Mouse (Mus musculus): Measurements from ENCODE around the gene Kif19a. TPM values are rescaled to one million over a fixed set of nuclear protein-coding genes. Genes with fewer than 3 reads are reported as not detected.

Gene Kif19a
- polyA plus RNA-seq, 1 experiment, result not detected

DNA sequence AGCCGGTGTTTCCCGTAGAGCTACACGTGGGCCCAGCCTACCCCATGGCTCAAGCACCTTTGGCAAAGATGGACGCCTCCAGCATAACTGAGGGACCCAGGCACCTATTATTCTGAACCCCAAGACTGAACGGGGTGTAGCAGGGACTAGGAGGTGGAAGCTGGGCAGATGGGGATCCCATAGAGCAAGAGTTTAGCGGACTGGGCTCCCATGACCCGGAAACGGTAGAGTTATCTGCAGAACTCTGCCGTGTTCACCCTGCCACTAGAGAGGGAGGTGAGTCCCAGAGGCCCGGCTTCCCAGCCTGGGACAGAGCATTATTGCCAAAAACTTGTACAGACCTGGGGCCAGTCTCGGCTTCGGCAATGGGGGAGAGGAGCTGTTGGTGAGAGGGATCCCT is 25.0 kb downstream of the Kif19a start:
- TF ChIP-seq TAL1 (IDR thresholded peaks at IDR 0.05; ENCODE audit: low read length), result no peak
- no peak for TF ChIP-seq GATA1 (IDR thresholded peaks at IDR 0.05; ENCODE audit: low read length)
- H3K36me3 ChIP-seq (ENCODE audit: control insufficient read depth), result no peaks in the 10 kb centered on the region
- H3K4me1 ChIP-seq (ENCODE audit: control insufficient read depth), result no peaks in the 10 kb centered on the region; the same call in 1 of the 2 replicates
- peaks cover 82% of the 10 kb centered on the region for H3K27me3 ChIP-seq (ENCODE audit: control insufficient read depth)
- no peaks in the 10 kb centered on the region for H3K9me3 ChIP-seq (ENCODE audit: control insufficient read depth, low read length)
- H3K4me3 ChIP-seq (replicated peaks), result no peak overlapping the region

DNA sequence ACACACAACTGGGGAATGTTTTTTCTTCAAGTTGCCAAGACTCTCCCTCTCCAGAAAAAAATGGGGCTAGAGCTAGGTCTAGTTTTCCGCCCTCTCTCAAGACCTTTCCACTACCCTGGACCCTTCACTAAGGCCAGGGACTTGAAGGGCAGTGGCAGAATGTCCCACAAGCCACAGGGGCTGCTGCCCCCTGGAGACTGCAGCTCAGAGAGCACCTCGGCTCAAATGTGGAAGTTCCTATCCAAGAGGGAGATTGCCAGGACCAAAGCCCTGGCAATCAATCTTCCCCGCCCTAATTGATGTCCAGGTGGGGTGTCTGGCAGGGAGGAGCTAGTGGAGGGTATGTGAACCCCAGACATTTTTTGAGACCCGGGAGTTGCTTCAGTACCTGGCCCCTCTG is 25.7 kb downstream of the Kif19a start:
- H3K4me1 ChIP-seq (ENCODE audit: control insufficient read depth), result no peaks in the 10 kb centered on the region; the same call in 1 of the 2 replicates
- TF ChIP-seq TAL1 (IDR thresholded peaks at IDR 0.05; ENCODE audit: low read length) (no peak), GATA1 (IDR thresholded peaks at IDR 0.05; ENCODE audit: low read length) (no peak)
- H3K36me3 ChIP-seq (ENCODE audit: control insufficient read depth), result no peaks in the 10 kb centered on the region
- H3K9me3 ChIP-seq (ENCODE audit: control insufficient read depth, low read length), result no peaks in the 10 kb centered on the region
- H3K4me3 ChIP-seq (replicated peaks), result no peak overlapping the region
- peaks cover 75% of the 10 kb centered on the region for H3K27me3 ChIP-seq (ENCODE audit: control insufficient read depth)

DNA sequence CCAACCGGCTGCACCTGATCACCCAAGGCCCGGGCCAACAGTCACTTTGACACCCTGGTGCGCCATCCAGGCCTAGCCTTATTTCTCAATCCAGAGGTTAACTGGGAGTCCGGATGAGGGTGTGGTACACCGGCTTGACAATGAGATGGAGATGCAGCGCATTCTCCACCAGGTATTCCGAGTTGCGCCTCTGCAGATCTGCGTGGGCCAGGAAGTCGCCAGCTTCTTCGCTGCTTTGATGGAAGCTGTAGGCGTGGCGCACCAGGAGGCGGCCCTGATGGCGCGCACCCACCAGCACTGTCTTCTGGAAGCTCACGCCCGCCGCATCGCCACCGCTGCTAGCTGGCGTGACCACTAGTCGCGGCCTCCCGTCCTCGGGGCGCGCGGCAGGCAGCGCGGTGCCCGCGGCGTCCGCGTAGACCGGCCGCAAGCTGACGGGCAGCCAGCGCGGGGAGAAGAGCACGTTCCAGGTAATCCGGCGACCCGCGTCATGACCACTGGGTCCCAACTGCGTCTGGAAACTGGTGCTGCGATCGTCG is 26.2 kb downstream of the Kif19a start:
- TF ChIP-seq GATA1 (IDR thresholded peaks at IDR 0.05; ENCODE audit: low read length) (no peak), TAL1 (IDR thresholded peaks at IDR 0.05; ENCODE audit: low read length) (no peak)
- no peaks in the 10 kb centered on the region for H3K9me3 ChIP-seq (ENCODE audit: control insufficient read depth, low read length)
- H3K27me3 ChIP-seq (ENCODE audit: control insufficient read depth), result peaks cover 69% of the 10 kb centered on the region
- H3K36me3 ChIP-seq (ENCODE audit: control insufficient read depth), result no peaks in the 10 kb centered on the region
- H3K4me1 ChIP-seq (ENCODE audit: control insufficient read depth), result no peaks in the 10 kb centered on the region; the same call in 1 of the 2 replicates
- H3K4me3 ChIP-seq (replicated peaks), result no peak overlapping the region

DNA sequence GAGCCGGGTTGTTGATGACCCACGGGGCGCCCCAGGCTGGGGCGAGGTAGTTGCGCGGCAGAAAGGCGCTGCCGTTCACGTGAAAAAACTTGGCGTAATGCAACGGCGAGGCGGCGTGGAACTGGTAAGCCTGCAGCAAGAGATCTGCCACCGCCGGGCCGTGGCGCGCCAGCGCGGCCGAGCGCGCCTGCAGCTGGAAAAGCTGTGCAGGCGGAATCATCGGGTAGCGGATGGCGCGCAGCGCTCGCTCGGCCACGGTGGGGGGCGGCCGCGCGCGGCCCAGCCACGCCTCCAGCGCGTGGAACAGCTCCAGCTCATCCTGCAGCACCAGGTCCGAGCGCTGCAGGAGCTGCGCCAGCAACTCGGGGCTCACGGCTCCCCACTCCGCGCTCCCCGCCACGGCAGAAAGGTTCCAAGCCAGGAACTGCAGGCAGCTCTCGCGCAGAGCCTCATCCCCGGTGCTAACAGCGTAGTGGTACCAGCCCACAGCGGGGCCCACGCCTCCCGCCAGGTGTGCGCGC is 26.8 kb downstream of the Kif19a start:
- H3K27me3 ChIP-seq (ENCODE audit: control insufficient read depth), result peaks cover 64% of the 10 kb centered on the region

DNA sequence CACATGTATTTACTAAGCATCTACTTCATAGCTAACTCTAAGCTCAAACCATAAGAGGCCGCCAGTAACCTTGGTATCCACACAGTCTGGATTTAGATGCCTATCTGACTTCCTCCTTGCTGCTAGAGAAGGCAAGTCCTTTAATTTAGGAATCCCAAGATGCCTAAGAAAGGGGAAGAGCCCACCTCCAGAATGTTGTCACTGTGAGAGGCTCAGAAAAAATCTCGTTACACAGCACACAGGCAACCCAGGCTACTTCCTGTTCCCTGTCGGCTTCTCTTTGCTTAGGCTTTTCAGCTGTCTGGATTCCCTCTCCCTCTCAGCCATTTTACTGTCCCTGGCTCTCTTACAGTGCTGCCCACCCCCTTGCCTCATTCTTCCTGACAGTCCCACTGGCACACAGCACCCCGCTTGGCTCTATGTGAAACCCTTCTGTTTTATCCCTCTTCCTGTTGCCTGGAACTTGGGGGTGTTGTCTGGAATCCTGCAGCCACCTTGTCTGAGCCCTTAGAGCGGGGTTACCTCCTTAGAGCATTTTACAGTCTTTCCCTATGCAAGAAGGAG is 27.8 kb downstream of the Kif19a start:
- H3K4me1 ChIP-seq (ENCODE audit: control insufficient read depth), result no peaks in the 10 kb centered on the region; the same call in 1 of the 2 replicates
- TF ChIP-seq GATA1 (IDR thresholded peaks at IDR 0.05; ENCODE audit: low read length), result no peak
- TF ChIP-seq TAL1 (IDR thresholded peaks at IDR 0.05; ENCODE audit: low read length), result no peak
- H3K9me3 ChIP-seq (ENCODE audit: control insufficient read depth, low read length), result no peaks in the 10 kb centered on the region
- H3K4me3 ChIP-seq (replicated peaks), result no peak overlapping the region
- no peaks in the 10 kb centered on the region for H3K36me3 ChIP-seq (ENCODE audit: control insufficient read depth)
- peaks cover 54% of the 10 kb centered on the region for H3K27me3 ChIP-seq (ENCODE audit: control insufficient read depth)

More for the DNA sequence above, 26.8 kb downstream of the Kif19a start:
- no peaks in the 10 kb centered on the region; the same call in 1 of the 2 replicates for H3K4me1 ChIP-seq (ENCODE audit: control insufficient read depth)
- H3K9me3 ChIP-seq (ENCODE audit: control insufficient read depth, low read length), result no peaks in the 10 kb centered on the region
- no peak overlapping the region for H3K4me3 ChIP-seq (replicated peaks)
- no peaks in the 10 kb centered on the region for H3K36me3 ChIP-seq (ENCODE audit: control insufficient read depth)
- no peak for TF ChIP-seq TAL1 (IDR thresholded peaks at IDR 0.05; ENCODE audit: low read length)
- no peak for TF ChIP-seq GATA1 (IDR thresholded peaks at IDR 0.05; ENCODE audit: low read length)

DNA sequence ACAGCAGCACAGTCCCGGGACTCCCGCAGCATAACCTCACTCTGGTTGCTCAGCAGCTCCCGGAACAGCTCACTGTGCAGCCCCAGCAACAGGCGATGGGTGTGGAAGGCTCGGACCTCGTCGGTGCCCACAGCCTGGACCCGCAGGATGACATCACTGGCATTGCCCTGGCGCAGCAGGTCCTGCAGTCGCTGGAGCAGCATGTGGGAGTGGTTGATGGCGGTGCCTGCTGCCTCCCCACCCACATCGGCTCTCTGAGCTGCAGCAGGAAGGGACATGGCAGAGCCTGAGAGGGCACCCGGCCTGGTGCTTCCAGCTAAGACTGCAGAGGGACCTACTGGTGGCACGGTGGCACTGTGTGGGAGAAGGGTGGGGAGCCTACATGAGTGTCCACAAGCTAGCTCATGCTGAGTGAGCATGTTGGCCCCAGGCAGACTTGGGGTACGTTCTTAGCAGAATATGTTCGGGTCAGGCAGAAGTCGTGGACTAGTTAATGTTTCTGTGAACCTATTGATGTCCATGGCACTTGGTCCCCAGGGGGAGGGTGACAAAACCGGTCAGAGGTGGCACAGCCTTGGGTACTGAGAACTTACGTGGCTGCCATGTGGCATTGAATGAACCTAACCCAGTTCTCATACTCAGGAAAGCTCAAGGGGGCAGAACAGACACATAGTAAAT is 28.8 kb downstream of the Kif19a start:
- no peak overlapping the region for H3K4me3 ChIP-seq (replicated peaks)
- no peaks in the 10 kb centered on the region; the same call in 1 of the 2 replicates for H3K4me1 ChIP-seq (ENCODE audit: control insufficient read depth)
- peaks cover 50% of the 10 kb centered on the region for H3K27me3 ChIP-seq (ENCODE audit: control insufficient read depth)
- no peak for TF ChIP-seq TAL1 (IDR thresholded peaks at IDR 0.05; ENCODE audit: low read length)
- TF ChIP-seq GATA1 (IDR thresholded peaks at IDR 0.05; ENCODE audit: low read length), result no peak
- H3K36me3 ChIP-seq (ENCODE audit: control insufficient read depth), result no peaks in the 10 kb centered on the region
- H3K9me3 ChIP-seq (ENCODE audit: control insufficient read depth, low read length), result no peaks in the 10 kb centered on the region

DNA sequence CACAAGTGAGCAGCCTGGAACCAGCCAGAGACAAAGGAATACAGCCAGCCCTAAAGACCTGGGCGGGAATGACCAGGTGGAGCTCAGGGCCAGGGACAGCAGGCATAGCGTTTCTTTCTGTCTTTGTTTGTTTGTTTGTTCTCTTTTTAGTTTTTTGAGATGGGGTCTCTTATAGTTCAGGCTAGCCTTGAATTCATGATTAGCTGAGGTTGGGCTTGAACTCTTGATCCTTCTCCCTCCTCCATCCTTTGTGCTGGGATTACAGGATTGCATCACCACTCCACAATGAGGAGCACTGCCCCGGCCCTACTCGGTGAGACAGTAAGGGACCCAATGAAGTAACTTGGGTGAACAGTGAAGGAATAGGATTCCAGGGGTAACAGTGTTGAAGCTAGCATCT is 29.5 kb downstream of the Kif19a start:
- Histone ChIP-seq H3K4me1 (ENCODE audit: control insufficient read depth) (no peaks in the 10 kb centered on the region; the same call in 1 of the 2 replicates), H3K9me3 (ENCODE audit: control insufficient read depth, low read length) (no peaks in the 10 kb centered on the region), H3K4me3 (replicated peaks) (no peak overlapping the region), H3K36me3 (ENCODE audit: control insufficient read depth) (no peaks in the 10 kb centered on the region), H3K27me3 (ENCODE audit: control insufficient read depth) (peaks cover 44% of the 10 kb centered on the region)
- TF ChIP-seq GATA1 (IDR thresholded peaks at IDR 0.05; ENCODE audit: low read length), result no peak
- no peak for TF ChIP-seq TAL1 (IDR thresholded peaks at IDR 0.05; ENCODE audit: low read length)

DNA sequence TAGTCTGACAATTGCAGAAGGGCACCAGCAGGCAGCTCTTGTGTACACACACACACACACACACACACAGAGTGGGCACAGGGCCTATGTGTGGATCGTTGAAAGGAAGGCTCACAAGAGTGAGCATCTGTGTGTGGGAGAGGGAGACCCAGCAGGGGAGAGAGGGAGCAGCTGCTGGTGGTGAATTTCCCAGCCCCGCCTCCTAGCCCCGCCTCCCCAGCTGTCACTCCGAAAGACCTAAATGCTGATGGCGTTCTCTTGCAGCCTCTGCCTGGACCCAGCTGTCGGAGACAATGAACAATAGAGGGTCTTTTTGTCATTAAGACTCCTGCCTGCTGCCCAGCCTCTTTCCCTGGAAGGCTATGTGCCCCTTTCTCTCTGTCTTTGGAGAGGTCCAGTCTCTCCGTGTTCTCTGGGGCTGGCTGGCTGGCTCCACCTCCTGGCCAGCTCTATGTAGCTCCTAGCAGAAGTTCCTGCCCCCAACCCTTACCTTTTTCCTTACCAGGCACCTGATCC is 30.1 kb downstream of the Kif19a start:
- TF ChIP-seq GATA1 (IDR thresholded peaks at IDR 0.05; ENCODE audit: low read length), result no peak
- TF ChIP-seq TAL1 (IDR thresholded peaks at IDR 0.05; ENCODE audit: low read length), result no peak
- Histone ChIP-seq H3K9me3 (ENCODE audit: control insufficient read depth, low read length) (no peaks in the 10 kb centered on the region), H3K4me3 (replicated peaks) (no peak overlapping the region), H3K4me1 (ENCODE audit: control insufficient read depth) (no peaks in the 10 kb centered on the region; the same call in 1 of the 2 replicates), H3K27me3 (ENCODE audit: control insufficient read depth) (peaks cover 38% of the 10 kb centered on the region), H3K36me3 (ENCODE audit: control insufficient read depth) (no peaks in the 10 kb centered on the region)

DNA sequence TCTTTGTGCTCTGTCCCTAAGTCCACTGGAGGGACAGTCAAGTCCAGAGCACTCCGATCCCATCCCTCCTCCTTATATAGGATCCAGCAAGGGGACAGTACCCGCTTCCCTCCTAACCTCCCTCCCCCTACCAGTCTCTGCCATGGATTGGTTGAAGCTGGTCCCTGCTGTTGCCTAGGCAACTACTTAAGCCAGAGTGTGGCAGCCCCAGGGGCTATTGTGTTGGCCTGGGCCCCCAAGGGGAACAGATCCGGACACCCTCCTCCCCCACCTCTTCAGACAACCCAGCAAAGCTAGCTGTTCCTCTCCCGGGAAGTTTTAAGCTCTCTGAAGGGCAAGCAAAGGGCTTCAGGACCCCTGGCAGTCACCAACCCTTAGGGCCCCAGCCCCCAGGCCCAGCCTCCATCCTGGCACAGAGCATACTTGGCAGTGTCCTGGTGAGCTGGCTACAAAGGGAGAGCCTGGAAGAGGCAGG is 30.7 kb downstream of the Kif19a start, which contains the start of gene Btbd17:
Gene Btbd17, minus strand, starts transcription at position 98 of the 475 bp plus-strand sequence.
- H3K4me3 ChIP-seq (replicated peaks), result no peak within 1 kb of the TSS
- H3K9me3 ChIP-seq (ENCODE audit: control insufficient read depth, low read length), result no peaks in the 10 kb centered on the region
- TF ChIP-seq GATA1 (IDR thresholded peaks at IDR 0.05; ENCODE audit: low read length), result no peak
- no peak for TF ChIP-seq TAL1 (IDR thresholded peaks at IDR 0.05; ENCODE audit: low read length)
- H3K4me1 ChIP-seq (ENCODE audit: control insufficient read depth), result no peaks in the 10 kb centered on the region; the same call in 1 of the 2 replicates
- H3K36me3 ChIP-seq (ENCODE audit: control insufficient read depth), result no peaks in the 10 kb centered on the region
- H3K27me3 ChIP-seq (ENCODE audit: control insufficient read depth), result peaks cover 32% of the 10 kb centered on the region

All from erythroblast, embryonic 14.5 days (primary cell).